Mouse (Mus musculus) ES-Bruce4 (cell line): Measurements from ENCODE around the gene Cadm3. TPM values are rescaled to one million over a fixed set of nuclear protein-coding genes. Genes with fewer than 3 reads are reported as not detected.

Experiments
- H3K27ac ChIP-seq: 2 replicates; pipeline ENCODE4 v1.5.1; 2012; ENCODE audit warnings: low read length, inconsistent platforms; ENCODE audit not compliant: insufficient read depth
- H3K27me3 ChIP-seq: 2 replicates; pipeline ENCODE4 v1.6.1; 2012; ENCODE audit warnings: mild to moderate bottlenecking, low read length, inconsistent platforms; ENCODE audit not compliant: control insufficient read depth, poor library complexity, insufficient read depth, severe bottlenecking
- H3K36me3 ChIP-seq: 2 replicates; pipeline ENCODE4 v1.6.1; 2012; ENCODE audit warnings: inconsistent platforms, mild to moderate bottlenecking, low read length, moderate library complexity; ENCODE audit not compliant: control insufficient read depth, poor library complexity, insufficient read depth, severe bottlenecking
- H3K4me1 ChIP-seq: one replicate; pipeline ENCODE4 v1.8.1; 2011; ENCODE audit warnings: low read length; ENCODE audit not compliant: control insufficient read depth, insufficient read depth
- H3K4me3 ChIP-seq: 2 replicates; pipeline ENCODE4 v1.5.1; 2011; ENCODE audit warnings: low read depth, mild to moderate bottlenecking, low read length
- H3K9ac ChIP-seq: 2 replicates; pipeline ENCODE4 v1.6.1; 2012; ENCODE audit warnings: low read depth, mild to moderate bottlenecking, inconsistent platforms; ENCODE audit not compliant: poor library complexity, severe bottlenecking
- H3K9me3 ChIP-seq: replicated peaks from 2 replicates; pipeline ENCODE4 v1.6.1; 2012; ENCODE audit warnings: mild to moderate bottlenecking, low read length, inconsistent platforms; ENCODE audit not compliant: control insufficient read depth, poor library complexity, insufficient read depth, severe bottlenecking
- CTCF ChIP-seq: IDR thresholded peaks from one replicate; pipeline ENCODE4 v1.8.1; 2011; ENCODE audit warnings: low read depth, low read length
- EP300 ChIP-seq: IDR thresholded peaks from 2 replicates; pipeline ENCODE4 v1.6.1; 2011; ENCODE audit warnings: low read depth, low read length; ENCODE audit not compliant: insufficient read depth
- POLR2A ChIP-seq: IDR thresholded peaks from one replicate; pipeline ENCODE4 v1.8.1; 2011; ENCODE audit warnings: low read length; ENCODE audit not compliant: insufficient read depth
- polyA plus RNA-seq: library from polyadenylated mRNA; stranded (reverse); fragments of >200 nt; gene quantifications from 2 replicates; pipeline ENCODE4 v1.2.4, GENCODE M21; 2011; ENCODE audit warnings: low read depth; ENCODE audit not compliant: missing spikeins, insufficient read depth, insufficient read length

Cadm3 gene
- polyA plus RNA-seq, 1 experiment = 0.70 TPM

- TF ChIP-seq EP300 (no peak), POLR2A (no peak), CTCF (no peak)
- no peaks in the 10 kb centered on the region for H3K9me3 ChIP-seq
- no peaks in the 10 kb centered on the region for H3K36me3 ChIP-seq
- no peak overlapping the region for H3K9ac ChIP-seq
- peaks cover 1% of the 10 kb centered on the region for H3K27me3 ChIP-seq
- H3K4me3 ChIP-seq = no peak overlapping the region
- no peaks in the 10 kb centered on the region for H3K4me1 ChIP-seq
- H3K27ac ChIP-seq = no peak overlapping the region
These were observed 4.1 kb upstream of the Cadm3 start for GRCm38 (mm10) chr1:173371586-173371985.

- no peaks in the 10 kb centered on the region for H3K36me3 ChIP-seq
- no peak overlapping the region for H3K9ac ChIP-seq
- TF ChIP-seq POLR2A = no peak
- no peak for TF ChIP-seq CTCF
- TF ChIP-seq EP300 = no peak
- no peak overlapping the region for H3K27ac ChIP-seq
- H3K4me1 ChIP-seq = no peaks in the 10 kb centered on the region
- H3K9me3 ChIP-seq = no peaks in the 10 kb centered on the region
- H3K27me3 ChIP-seq = peaks cover 8% of the 10 kb centered on the region
- H3K4me3 ChIP-seq = no peak overlapping the region
These were observed 3.0 kb upstream of the Cadm3 start for GRCm38 (mm10) chr1:173370456-173370855.

- Histone ChIP-seq H3K27ac (no peak overlapping the region), H3K4me1 (no peaks in the 10 kb centered on the region), H3K9ac (no peak overlapping the region), H3K27me3 (peaks cover 8% of the 10 kb centered on the region), H3K36me3 (no peaks in the 10 kb centered on the region), H3K4me3 (no peak overlapping the region), H3K9me3 (no peaks in the 10 kb centered on the region)
- TF ChIP-seq CTCF = no peak
- TF ChIP-seq POLR2A = no peak
- no peak for TF ChIP-seq EP300
These were observed 2.1 kb upstream of the Cadm3 start for GRCm38 (mm10) chr1:173369611-173370010.

DNA sequence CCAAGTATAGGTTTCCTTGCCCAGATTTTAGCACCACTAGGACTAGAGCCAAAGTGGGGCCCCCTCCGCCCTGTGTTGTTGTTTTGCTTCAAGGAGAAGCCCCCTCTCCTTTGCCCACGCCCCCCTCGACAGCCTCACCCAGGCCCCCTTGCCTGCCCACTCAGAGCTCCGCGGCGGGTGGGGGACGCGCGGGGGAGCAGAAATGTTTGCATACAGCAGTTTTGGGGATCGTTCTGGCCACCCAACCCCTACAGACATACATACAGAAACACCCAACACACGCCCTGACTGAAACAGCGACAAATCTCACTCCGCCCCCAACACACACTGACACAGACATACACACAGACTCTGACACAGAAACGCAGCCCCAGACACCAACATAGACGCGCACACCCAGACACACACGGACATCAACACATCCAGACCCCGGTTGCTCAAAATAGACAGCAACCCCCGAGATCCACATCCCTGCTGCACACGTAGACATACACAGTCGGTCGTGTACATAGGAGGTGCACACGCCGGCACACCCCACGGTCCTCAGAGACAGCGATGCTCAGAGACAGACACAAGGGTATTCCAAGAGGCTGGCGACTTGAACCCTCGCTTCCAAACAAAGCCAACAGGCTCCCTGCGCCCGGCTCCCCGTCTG lies 667 bp downstream of the Cadm3 start:
- Histone ChIP-seq H3K4me3 (peak overlapping the region; percentile 88), H3K9ac (peak overlapping the region; percentile 44), H3K27ac (no peak overlapping the region), H3K27me3 (peaks cover 8% of the 10 kb centered on the region), H3K9me3 (no peaks in the 10 kb centered on the region), H3K4me1 (no peaks in the 10 kb centered on the region), H3K36me3 (no peaks in the 10 kb centered on the region)
- no peak for TF ChIP-seq EP300
- no peak for TF ChIP-seq CTCF
- TF ChIP-seq POLR2A = no peak

DNA sequence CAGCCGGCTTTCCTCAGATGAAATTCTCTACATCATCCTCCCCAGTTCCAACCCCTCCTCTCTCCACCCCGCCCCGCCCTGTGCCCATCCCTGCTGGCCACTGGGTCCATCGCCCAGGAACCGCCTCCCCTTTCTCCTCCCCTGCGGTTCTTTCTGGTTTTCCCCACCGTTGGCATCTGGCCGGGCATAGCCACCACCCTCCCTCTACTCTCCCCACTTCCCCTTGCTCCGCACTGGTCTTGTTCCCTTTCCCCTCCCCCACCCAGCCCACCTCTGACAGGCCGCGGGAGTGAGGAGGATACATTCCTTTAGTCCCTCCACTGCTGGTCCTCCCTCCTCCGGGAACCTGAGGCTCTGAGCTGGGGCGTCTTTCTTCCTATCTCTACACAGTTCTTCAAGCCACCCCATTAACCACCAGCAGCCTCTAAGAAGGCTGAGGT lies 1.5 kb downstream of the Cadm3 start:
- Histone ChIP-seq H3K9me3 (no peaks in the 10 kb centered on the region), H3K36me3 (no peaks in the 10 kb centered on the region), H3K4me1 (no peaks in the 10 kb centered on the region), H3K27ac (no peak overlapping the region), H3K4me3 (peak overlapping the region; percentile 23; the same call in 1 of the 2 replicates), H3K27me3 (peaks cover 7% of the 10 kb centered on the region), H3K9ac (no peak overlapping the region)
- TF ChIP-seq EP300 = no peak
- no peak for TF ChIP-seq POLR2A
- no peak for TF ChIP-seq CTCF

GRCm38 (mm10) chr1:173364125-173364800 lies 3.2 kb downstream of the Cadm3 start:
- TF ChIP-seq CTCF (no peak), POLR2A (no peak), EP300 (no peak)
- Histone ChIP-seq H3K9me3 (no peaks in the 10 kb centered on the region), H3K27ac (no peak overlapping the region), H3K4me1 (no peaks in the 10 kb centered on the region), H3K9ac (no peak overlapping the region), H3K36me3 (no peaks in the 10 kb centered on the region), H3K27me3 (peaks cover 7% of the 10 kb centered on the region), H3K4me3 (no peak overlapping the region)
